Mouse (Mus musculus) hindlimb bud, embryonic 11.5 days (tissue): ENCODE data around the gene Myo9b.

Source experiments
- DNase-seq: peaks from one replicate; pipeline ENCODE4 v3.0.0-alpha.2; 2012; ENCODE audit warnings: low read depth, low spot score; ENCODE audit errors: extremely low spot score

Myo9b gene

DNA sequence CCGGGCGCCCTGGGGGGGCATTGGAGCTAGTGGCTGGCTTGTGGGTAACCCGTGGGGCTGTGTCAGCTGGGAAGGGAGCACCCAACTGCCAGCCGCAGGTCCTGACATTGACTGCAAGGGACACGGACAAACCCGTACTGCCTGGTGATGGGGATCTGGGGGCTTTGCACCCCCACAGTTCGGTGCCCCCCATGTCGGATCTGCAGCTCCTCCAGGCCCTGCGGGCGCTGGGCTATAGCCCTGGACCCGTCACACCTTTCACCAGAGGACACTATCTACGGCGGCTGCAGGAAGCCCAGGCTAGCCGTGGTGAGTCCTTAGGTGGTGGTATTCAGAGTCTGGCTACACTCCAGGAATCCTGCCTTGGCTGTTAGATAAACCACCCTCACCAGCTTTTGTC is 134.9 kb downstream of the Myo9b start:
- no peak for DNase-seq

DNA sequence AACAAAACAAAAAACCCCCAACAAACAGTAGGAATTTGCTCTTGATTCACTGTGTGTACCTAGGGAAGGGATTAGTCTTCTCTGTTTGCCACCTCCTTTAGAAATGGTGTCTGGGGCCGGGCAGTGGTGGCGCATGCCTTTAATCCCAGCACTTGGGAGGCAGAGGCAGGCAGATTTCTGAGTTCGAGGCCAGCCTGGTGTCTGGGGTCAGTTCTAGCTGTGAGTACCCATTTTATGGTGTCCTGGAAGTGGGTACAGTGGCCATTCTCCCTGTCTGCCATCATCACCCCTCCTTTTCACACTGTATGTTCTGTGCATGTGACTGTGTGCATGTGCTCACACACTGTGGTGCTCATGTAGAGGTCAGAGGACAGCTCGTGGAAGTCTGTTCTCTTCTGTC is 135.7 kb downstream of the Myo9b start:
- no peak for DNase-seq
